Mouse (Mus musculus) testis, postnatal 14 days (tissue): ENCODE data around the gene Mab21l1.

Experiments
- DNase-seq: peaks from one replicate; pipeline ENCODE4 v3.0.0; 2021; ENCODE audit warnings: low spot score

Mab21l1 gene

DNA sequence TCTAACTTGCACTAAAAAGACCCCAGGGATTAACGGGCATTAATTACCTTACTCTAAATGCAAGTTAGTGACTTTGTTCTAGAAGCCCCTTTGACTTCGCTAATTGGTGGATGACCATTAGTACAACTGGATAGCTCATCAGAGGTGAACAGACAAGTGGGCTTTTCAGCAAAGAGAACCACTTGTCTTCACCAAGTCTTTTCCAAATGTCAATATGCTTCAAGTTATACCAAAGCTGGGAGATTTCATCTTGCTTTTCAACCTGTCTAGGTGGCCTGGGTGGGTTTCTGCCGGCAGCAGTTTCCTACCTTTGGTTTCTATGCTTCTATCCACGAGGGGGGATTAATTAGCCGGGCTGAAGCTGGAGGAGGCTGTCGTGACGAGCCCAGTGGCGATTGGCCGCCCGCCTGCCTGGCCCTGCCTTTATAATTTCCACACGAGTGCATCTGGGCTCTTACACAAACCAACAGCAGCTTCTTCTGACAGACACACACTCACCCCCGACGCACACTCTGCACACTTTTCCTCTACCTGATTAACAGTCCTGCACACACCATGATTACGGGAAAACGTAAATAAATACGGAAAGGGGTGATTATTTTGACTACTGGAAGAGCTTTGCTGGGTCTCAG lies at the start of gene Mab21l1:
Mab21l1 (plus strand) TSS at position 455 of the 632 bp plus-strand sequence.
- no peak for DNase-seq

- DNase-seq, result no peak
Observed at GRCm38 (mm10) chr3:55733665-55734064, 48.6 kb upstream of the Mab21l1 start.

GRCm38 (mm10) chr3:55741428-55741827 lies 40.9 kb upstream of the Mab21l1 start:
- DNase-seq, result no peak

DNA sequence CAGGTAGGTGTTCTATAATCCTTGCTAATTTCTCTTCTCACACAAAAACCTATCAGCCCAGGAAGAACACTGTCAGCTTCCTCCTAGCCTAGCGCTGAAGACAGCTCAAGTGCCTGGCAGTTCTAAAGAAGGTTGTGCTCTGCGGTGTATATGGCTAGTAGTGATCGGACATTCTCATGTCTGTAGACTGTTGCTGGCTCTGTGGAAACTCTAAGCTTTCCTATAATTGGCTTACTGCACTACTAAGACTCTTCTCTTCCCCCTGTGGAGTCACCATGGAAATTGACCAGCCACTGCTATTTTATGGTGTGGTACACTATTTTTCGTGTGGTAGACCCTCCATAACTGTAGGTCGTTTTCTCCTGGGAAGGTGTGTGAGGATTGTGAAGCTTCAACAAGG lies 40.1 kb upstream of the Mab21l1 start:
- DNase-seq, result no peak

DNA sequence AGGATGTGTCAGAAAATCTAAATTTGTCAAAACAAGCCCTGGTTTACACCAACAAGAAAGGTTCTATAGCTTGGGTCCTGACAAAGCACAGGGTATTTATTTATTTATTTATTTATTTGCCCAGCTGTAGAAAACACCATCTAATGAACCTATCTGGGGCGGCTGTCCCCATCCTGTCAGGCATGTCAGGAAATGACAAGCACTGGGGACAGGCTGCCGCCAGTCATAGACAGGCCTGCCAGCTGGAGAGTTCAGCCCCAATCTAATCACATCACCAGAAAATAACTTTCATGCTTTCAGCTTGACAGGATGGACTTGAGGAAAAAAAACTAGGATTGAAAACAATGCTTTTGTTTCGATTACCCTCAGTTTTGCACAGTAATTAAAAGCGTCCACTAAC lies 39.7 kb upstream of the Mab21l1 start:
- DNase-seq, result no peak

DNA sequence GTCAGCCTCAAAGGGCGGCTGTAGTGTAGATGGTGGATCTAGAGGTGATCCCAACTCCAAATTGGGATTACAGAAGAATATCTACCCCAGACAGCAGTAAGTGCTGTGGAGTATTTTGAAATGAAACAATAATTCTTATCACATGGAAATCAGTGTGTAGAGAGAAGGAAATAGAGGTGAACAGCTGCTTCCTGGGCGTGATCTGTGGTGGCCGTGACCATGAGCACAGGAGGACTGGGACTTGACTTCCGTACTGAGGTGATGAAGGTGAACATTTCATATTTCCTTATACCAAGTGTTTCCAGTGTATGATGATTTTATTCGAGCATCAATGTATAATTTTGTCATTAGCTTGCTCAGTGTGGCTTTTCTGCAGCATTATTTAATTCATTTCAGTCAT lies 38.4 kb upstream of the Mab21l1 start:
- DNase-seq, result no peak

- no peak for DNase-seq
Observed at GRCm38 (mm10) chr3:55750445-55751065, 31.8 kb upstream of the Mab21l1 start.

DNA sequence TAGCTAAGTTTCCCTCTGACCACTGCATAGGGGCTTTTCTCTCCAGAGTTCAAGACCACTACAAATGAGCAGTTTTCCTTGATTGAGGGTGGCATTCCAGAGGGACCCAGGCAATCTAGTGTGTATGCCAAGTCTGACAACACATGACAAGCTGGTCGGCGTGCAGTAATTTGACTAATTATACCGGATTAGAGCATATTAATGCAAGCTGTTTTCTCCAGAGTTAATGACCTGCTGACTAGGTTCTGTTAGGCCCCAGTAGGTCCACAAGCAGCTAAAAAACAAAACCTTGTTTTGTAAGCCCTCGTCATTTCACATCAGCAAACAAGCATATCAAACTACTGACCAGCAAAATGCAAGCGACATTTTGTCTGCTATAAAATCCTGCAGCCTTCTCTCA lies 30.9 kb upstream of the Mab21l1 start:
- DNase-seq, result no peak

DNA sequence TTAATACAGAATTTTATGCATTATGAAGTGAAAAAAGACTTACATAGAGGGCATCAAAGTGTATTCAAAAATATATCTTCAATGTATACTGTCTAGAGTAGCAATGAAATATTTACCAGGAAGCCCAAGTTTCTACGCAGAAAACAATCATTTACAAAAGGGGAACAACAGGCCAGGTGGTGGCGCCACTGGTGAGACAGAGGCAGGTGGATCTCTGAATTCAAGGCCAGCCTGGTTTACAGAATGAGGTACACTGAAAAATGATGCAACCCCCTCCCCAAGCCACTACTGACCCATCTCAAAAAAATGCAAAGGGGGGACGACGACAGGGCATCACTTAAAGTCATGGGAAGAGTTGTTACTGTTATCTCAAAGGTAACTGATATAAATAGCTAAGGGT lies 29.8 kb upstream of the Mab21l1 start:
- DNase-seq, result no peak

DNA sequence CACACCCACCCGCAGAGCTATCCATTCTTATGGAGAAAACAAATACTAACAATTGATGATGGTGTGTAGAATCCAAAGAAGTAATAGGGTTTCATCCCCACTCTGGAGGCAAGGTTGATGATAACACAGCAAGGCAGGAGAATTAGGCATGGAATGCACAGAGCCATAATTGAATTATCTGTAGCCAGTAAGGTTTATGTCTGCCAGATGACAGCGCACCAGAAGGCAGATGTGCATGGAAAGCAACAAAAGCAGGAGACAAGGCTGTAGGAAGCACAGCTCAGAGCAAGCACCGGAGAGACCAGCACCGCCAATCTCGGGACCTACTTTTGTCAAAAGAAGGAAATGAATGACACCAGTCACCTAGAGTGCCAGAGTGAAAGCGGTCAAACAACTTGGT lies 28.4 kb upstream of the Mab21l1 start:
- no peak for DNase-seq

DNA sequence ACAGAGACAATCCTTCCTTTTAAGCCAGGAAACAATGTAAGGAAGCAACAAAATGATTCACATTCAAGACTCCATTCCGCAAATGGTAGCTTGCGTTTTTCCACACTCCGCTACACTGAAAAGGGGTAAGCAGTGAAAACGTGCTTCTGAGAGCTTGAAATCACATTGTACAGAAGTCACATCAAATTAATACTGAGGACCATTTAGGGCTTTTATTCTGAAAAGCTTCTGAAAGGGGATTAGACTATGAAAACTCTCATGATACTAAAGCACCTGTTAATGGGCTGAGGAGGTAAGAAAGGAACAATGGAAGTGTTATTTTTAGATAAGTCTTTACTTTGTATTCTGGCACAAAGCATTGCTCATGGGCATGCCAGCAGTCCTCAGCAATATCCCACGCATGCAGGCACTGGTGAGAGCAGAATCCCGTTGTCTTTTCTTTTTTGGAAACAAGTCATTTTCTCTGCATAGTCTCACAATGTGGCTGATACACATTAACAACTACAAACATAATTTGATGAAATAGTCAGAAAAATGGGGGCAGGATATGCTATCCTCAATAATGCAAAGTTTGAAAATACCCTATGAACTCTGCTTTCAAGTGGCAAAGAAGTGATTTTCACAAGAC lies 27.2 kb upstream of the Mab21l1 start:
- DNase-seq, result no peak

- DNase-seq, result no peak
Observed at GRCm38 (mm10) chr3:55755805-55756601, 26.3 kb upstream of the Mab21l1 start.

DNA sequence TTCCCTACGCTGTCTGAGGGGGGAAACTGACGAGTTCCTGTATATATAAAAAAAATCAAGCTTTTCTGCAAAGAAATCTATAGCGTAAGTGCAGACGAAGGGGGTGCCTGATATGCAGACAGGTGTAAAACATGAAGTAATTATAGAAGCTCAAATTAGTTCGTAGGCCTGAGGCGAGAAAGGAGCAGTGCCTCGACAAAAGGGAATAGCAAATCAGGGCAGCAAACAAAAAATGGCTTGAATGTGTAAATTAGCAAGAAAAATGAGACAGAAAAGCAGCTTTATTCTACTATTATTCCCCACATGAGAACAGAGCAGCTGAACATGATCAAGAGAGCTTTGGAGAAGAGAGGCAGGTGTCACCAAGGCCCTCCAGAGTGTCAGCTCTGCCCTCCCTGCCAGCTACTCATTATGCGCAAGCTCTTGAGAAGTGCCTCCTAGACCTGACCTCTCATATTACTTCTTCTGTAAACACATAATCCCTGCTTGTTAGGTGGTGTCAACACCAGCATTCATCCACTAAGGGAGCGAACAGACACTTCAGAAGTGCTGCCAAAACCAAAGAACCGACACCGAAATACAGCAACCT lies 25.6 kb upstream of the Mab21l1 start:
- no peak for DNase-seq

- DNase-seq, result no peak
Observed at GRCm38 (mm10) chr3:55758297-55758696, 24.0 kb upstream of the Mab21l1 start.

DNA sequence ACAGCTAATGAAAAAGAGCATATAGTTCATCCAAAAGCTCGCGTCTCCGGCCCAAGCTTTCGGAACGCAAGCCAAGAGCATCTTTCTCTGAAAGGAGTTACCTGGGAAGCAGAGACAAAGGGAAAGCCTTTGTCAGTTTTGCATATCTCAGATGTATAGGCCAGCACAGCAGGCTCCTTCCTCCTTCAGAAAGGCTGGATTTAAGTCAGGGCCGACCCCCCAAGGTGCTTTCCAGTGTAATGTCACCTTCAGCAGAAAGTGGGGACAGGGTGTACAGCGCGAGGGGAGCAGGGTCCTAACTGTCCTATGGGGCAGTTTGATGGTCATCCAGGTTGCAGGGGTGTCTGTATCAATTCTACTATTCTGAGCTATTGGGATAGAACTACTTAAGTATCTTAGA lies 18.7 kb upstream of the Mab21l1 start:
- no peak for DNase-seq

DNA sequence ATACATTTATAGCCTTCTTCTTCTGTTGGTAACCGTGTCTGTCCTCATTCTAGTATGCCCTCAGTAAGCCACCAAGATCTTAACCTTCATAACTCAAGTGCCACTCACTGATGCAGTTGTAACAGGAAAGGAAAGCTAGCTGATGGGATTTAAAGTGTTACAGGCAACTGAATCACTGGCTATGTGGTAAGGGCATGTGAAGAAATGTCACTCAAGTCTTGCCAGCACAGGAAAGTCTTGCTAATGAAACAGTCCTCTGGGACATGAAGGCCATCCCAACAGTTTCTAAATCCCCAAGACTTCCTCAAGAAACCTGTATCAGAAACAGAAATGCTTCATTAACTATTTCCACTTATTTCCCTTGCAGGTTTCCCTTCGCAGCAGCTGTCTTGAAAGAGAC lies 13.7 kb upstream of the Mab21l1 start:
- DNase-seq, result no peak

- no peak for DNase-seq
Observed at GRCm38 (mm10) chr3:55769308-55769707, 13.0 kb upstream of the Mab21l1 start.

DNA sequence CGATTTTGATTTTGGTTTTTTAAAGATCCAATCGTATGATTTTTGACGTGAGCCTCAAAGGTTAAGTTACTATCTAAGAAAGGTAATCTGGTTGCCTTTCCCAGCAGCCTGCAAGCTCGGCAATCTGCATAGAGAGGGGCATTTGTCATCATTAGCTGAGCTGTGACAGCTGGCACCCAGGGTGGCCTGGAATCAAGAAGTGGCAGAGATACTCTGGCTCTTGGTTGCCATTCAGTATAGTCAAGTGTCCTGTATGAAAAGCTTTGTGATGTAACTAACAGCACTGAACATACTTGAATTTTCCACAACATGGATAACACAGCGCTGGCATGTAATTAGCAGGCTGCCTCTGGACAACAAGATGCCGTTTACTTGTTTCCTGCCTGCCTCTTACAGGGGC lies 8.1 kb upstream of the Mab21l1 start:
- DNase-seq, result no peak

DNA sequence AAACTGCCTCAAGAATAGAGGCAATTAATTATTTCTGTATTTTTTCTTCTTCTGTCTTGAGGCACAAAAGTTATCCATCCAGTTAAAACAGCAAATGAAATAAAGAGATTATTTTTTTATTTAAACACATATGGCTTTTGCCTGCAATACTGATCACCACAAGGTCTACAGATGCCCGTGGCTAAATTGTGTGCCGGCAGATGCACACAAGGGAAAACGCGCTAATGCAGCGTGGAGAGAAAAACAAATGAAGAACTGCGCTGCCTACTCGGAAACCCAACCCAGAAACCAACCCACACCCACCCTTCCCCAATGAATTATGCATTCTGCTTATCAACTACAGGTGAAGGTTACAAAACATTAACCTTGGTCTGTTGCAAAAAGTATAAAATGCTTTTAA lies 7.1 kb upstream of the Mab21l1 start:
- DNase-seq, result no peak

DNA sequence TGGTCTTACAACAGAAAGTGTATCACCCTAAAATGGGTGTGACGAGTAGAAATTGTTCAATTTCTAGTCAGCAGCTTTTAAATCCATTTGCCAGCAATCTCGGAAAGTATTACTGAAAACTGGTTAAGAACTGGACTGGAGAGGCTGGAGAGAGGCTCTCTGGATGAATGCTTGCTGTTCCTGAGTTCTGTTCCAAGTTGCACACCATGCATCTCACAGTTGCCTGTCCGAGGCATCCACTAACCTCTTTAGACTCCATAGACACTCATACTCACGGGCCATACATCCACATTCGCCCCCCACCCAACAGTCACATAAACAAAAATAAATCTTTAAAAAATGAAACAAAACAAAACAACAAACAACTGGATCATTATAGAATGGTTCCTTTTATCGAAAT lies 6.6 kb upstream of the Mab21l1 start:
- DNase-seq, result no peak

GRCm38 (mm10) chr3:55777501-55777900 lies 4.8 kb upstream of the Mab21l1 start:
- no peak for DNase-seq
